Mouse (Mus musculus): ENCODE measurements around the gene Srf. TPM values are rescaled to one million over a fixed set of nuclear protein-coding genes. Genes with fewer than 3 reads are reported as not detected.

The Srf gene
- 10 to 100 TPM; 37.4 to 37.8 TPM for polyA plus RNA-seq (2017; shearing (Covaris generic))

GRCm38 (mm10) chr17:46555673-46556583, at the start of gene Srf:
TSS of gene Srf (minus strand) at chr17:46556175.

GRCm38 (mm10) chr17:46545813-46546564, 10.0 kb downstream of the Srf start, which contains the start of gene Cul9:
TSS of gene Cul9 (minus strand) at chr17:46546388.

Other genes starting within 250 kb of the Srf start
- 1 to 10 TPM; 6.8 to 7.1 TPM for gene Abcc10, start 227.8 kb downstream of the Srf start, polyA plus RNA-seq (2017; shearing (Covaris generic))
- gene Zfp318, start 172.4 kb downstream of the Srf start, polyA plus RNA-seq (2017; shearing (Covaris generic)) = 1 to 10 TPM; 5.6 to 8.7 TPM
- gene Crip3, start 127.2 kb downstream of the Srf start, polyA plus RNA-seq (2017; shearing (Covaris generic)) = under 1 TPM in 1 of 2 experiments, not detected in 1; 0.33 TPM
- under 1 TPM in 1 of 2 experiments, not detected in 1; 0.11 TPM for gene Slc22a7, start 117.7 kb downstream of the Srf start, polyA plus RNA-seq (2017; shearing (Covaris generic))
- gene Ttbk1, start 68.5 kb downstream of the Srf start, polyA plus RNA-seq (2017; shearing (Covaris generic)) = 1 to 10 TPM; 1.1 to 1.6 TPM
- gene Dnph1, start 59.5 kb downstream of the Srf start, polyA plus RNA-seq (2017; shearing (Covaris generic)) = 1 to 10 TPM in 1 of 2 experiments, under 1 TPM in 1; 0.55 to 4.5 TPM
- gene Cul9, start 9.8 kb downstream of the Srf start, polyA plus RNA-seq (2017; shearing (Covaris generic)) = 1 to 10 TPM; 6.1 to 7.9 TPM
- under 1 TPM; 0.05 to 0.65 TPM for gene Ptk7, start 73.3 kb upstream of the Srf start, polyA plus RNA-seq (2017; shearing (Covaris generic))
- 10 to 100 TPM; 20.3 to 22.7 TPM for gene Klc4, start 89.8 kb upstream of the Srf start, polyA plus RNA-seq (2017; shearing (Covaris generic))
- 10 to 100 TPM; 43.1 to 70.4 TPM for gene Mrpl2, start 90.1 kb upstream of the Srf start, polyA plus RNA-seq (2017; shearing (Covaris generic))
- gene Cul7, start 94.2 kb upstream of the Srf start, polyA plus RNA-seq (2017; shearing (Covaris generic)) = 10 to 100 TPM in 1 of 2 experiments, 1 to 10 TPM in 1; 4.5 to 10.7 TPM
- gene Rrp36, start 118.2 kb upstream of the Srf start, polyA plus RNA-seq (2017; shearing (Covaris generic)) = 10 to 100 TPM; 58.4 to 61.9 TPM
- gene Mea1, start 122.6 kb upstream of the Srf start, polyA plus RNA-seq (2017; shearing (Covaris generic)) = 100 to 1,000 TPM; 121 to 157 TPM
- gene Klhdc3, start 124.7 kb upstream of the Srf start, polyA plus RNA-seq (2017; shearing (Covaris generic)) = 10 to 100 TPM; 49.1 to 55.5 TPM
- gene Ppp2r5d, start 148.9 kb upstream of the Srf start, polyA plus RNA-seq (2017; shearing (Covaris generic)) = 10 to 100 TPM; 68.8 to 83.5 TPM
- 10 to 100 TPM; 46.9 to 49.2 TPM for gene Pex6, start 155.3 kb upstream of the Srf start, polyA plus RNA-seq (2017; shearing (Covaris generic))
- gene Gnmt, start 173.0 kb upstream of the Srf start, polyA plus RNA-seq (2017; shearing (Covaris generic)) = 1 to 10 TPM; 1.2 to 2.7 TPM
- gene Cnpy3, start 196.0 kb upstream of the Srf start, polyA plus RNA-seq (2017; shearing (Covaris generic)) = 10 to 100 TPM; 52.9 to 67.7 TPM
- under 1 TPM in 1 of 2 experiments, not detected in 1; 0.66 TPM for gene Ptcra, start 207.5 kb upstream of the Srf start, polyA plus RNA-seq (2017; shearing (Covaris generic))
- 10 to 100 TPM; 25.3 to 26.4 TPM for gene 2310039H08Rik, start 216.5 kb upstream of the Srf start, polyA plus RNA-seq (2017; shearing (Covaris generic))
- gene Rpl7l1, start 226.5 kb upstream of the Srf start, polyA plus RNA-seq (2017; shearing (Covaris generic)) = 100 to 1,000 TPM; 118 to 123 TPM

All from inflammation-experienced regulatory T-cells (primary cell).